In the genomic region with DNA sequence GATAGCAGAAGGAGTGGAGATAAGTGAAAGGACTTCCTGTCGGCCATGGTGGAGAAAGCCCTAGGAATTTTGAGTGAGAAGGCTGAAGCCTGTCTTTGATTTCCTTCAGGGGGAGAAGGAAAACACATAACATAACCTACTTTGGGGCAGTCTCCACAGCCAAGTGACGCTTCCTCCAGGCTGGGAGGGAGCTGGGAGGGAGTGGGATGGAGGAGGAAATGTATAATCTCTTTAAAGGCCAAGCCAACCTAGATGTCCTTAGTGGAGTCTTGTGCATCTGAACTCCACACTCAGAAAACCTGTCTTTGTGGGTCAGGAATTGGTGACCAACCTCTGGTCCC, we compare ENCODE assay signal across 9 mouse cellular contexts. TPM values are rescaled to one million over a fixed set of nuclear protein-coding genes. Genes with fewer than 3 reads are reported as not detected.
DNase-seq lines count a peak whose midpoint lies in the region; ATAC-seq and TF ChIP-seq lines count a peak whose summit lies in the region.
"Had no signal": no experiment of that assay in that cellular context is flagged by ENCODE, and none has a peak within 500 bp of the region (broad histone marks: within the 10 kb centered on the region; RNA-seq: fewer than 3 reads in every experiment).

No protein-coding gene starts in this region.

- no peak for TF ChIP-seq CTCF in liver, adult 2 months (IDR thresholded peaks at IDR 0.05; ENCODE audit: low read depth, low read length)

- H3K9ac ChIP-seq in liver, adult 2 months (ENCODE audit: low read depth, low read length), result peak overlapping the region; percentile 48
- H3K9ac ChIP-seq in forebrain, embryonic 15.5 days (replicated peaks), result no peak overlapping the region
- H3K9ac ChIP-seq in limb, embryonic 11.5 days (ENCODE audit: low read length), result no peak overlapping the region
- no peak overlapping the region for H3K9ac ChIP-seq in neural tube, embryonic 15.5 days (replicated peaks)

- TF ChIP-seq POLR2A in liver, adult 2 months (IDR thresholded peaks at IDR 0.05; ENCODE audit: extremely low read depth, insufficient read depth, low read length), result no peak

- H3K4me3 ChIP-seq in liver, adult 2 months (ENCODE audit: insufficient read depth, low read depth, low read length), result no peak overlapping the region
- no peak overlapping the region for H3K4me3 ChIP-seq in forebrain, embryonic 15.5 days
- H3K4me3 ChIP-seq in limb, embryonic 11.5 days (ENCODE audit: low read depth, low read length), result no peak overlapping the region
- H3K4me3 ChIP-seq in neural tube, embryonic 15.5 days (replicated peaks), result no peak overlapping the region

- 25% methylated on average over 2 of the region's 2 CpGs for WGBS in liver, adult 2 months
- 39% methylated on average over 2 of the region's 2 CpGs for WGBS in forebrain, embryonic 15.5 days
- WGBS in limb, embryonic 11.5 days, result 4% methylated on average over 2 of the region's 2 CpGs
- WGBS in neural tube, embryonic 15.5 days, result 30% methylated on average over 2 of the region's 2 CpGs

- H3K79me2 ChIP-seq in liver, adult 2 months (ENCODE audit: control insufficient read depth, insufficient read depth, low read length), result peaks cover 22% of the 10 kb centered on the region; the same call in 1 of the 2 replicates

- H3K9me3 ChIP-seq in forebrain, embryonic 15.5 days, result no peaks in the 10 kb centered on the region
- no peaks in the 10 kb centered on the region for H3K9me3 ChIP-seq in limb, embryonic 11.5 days (ENCODE audit: control insufficient read depth, low read length)
- no peaks in the 10 kb centered on the region for H3K9me3 ChIP-seq in neural tube, embryonic 15.5 days (replicated peaks)

- no peak overlapping the region for H3K4me2 ChIP-seq in forebrain, embryonic 15.5 days (replicated peaks)
- peak overlapping the region; percentile 29; the same call in 1 of the 2 replicates for H3K4me2 ChIP-seq in limb, embryonic 11.5 days (ENCODE audit: low read depth, severe bottlenecking)
- H3K4me2 ChIP-seq in neural tube, embryonic 15.5 days, result 0 out of 2 replicates have a peak overlapping the region, but pooled peaks have one; percentile 7

- ATAC-seq in forebrain, embryonic 15.5 days (replicated peaks), result no peak
- no peak for ATAC-seq in limb, embryonic 11.5 days (ENCODE audit: insufficient number of reproducible peaks, low FRiP score, low TSS enrichment, low read depth)
- ATAC-seq in neural tube, embryonic 15.5 days (ENCODE audit: low FRiP score), result no peak

- DNase-seq in liver, adult 2 months (ENCODE audit: extremely low read depth, low read depth, low spot score), result no peak
- DNase-seq in liver, result no peak
- DNase-seq in limb, embryonic 11.5 days (ENCODE audit: low spot score), result no peak
- no peak for DNase-seq in gastrocnemius, postnatal 25 days
- DNase-seq in testis, postnatal 10 days (ENCODE audit: low spot score), result no peak
- no peak for DNase-seq in urinary bladder, adult 2 months (ENCODE audit: low spot score)
- DNase-seq: thymus, postnatal 14 days had no signal

- no peaks in the 10 kb centered on the region for H3K27me3 ChIP-seq in liver, adult 2 months (ENCODE audit: control insufficient read depth, insufficient read depth, low read length)
- no peaks in the 10 kb centered on the region for H3K27me3 ChIP-seq in forebrain, embryonic 15.5 days
- H3K27me3 ChIP-seq in limb, embryonic 11.5 days (ENCODE audit: control insufficient read depth, insufficient read depth, low read length), result no peaks in the 10 kb centered on the region
- no peaks in the 10 kb centered on the region for H3K27me3 ChIP-seq in neural tube, embryonic 15.5 days (replicated peaks)

- H3K27ac ChIP-seq in liver, adult 2 months (replicated peaks; ENCODE audit: insufficient read depth, low read depth, low read length), result peak overlapping the region; percentile 98
- 0 out of 2 replicates have a peak overlapping the region, but pooled peaks have one; percentile 21 for H3K27ac ChIP-seq in forebrain, embryonic 15.5 days (replicated peaks)
- peak overlapping the region; percentile 89 for H3K27ac ChIP-seq in limb, embryonic 11.5 days (replicated peaks; ENCODE audit: low read depth, low read length)
- peak overlapping the region; percentile 65 for H3K27ac ChIP-seq in neural tube, embryonic 15.5 days (replicated peaks)

- H3K4me1 ChIP-seq in liver, adult 2 months (ENCODE audit: control insufficient read depth, insufficient read depth, low read length), result peaks cover 46% of the 10 kb centered on the region
- peaks cover 62% of the 10 kb centered on the region for H3K4me1 ChIP-seq in forebrain, embryonic 15.5 days
- H3K4me1 ChIP-seq in limb, embryonic 11.5 days (ENCODE audit: control insufficient read depth, insufficient read depth, low read length), result peaks cover 59% of the 10 kb centered on the region
- peaks cover 67% of the 10 kb centered on the region for H3K4me1 ChIP-seq in neural tube, embryonic 15.5 days

- peaks cover 14% of the 10 kb centered on the region for H3K36me3 ChIP-seq in liver, adult 2 months (ENCODE audit: control insufficient read depth, insufficient read depth, low read length)
- H3K36me3 ChIP-seq in forebrain, embryonic 15.5 days, result peaks cover 30% of the 10 kb centered on the region
- H3K36me3 ChIP-seq in limb, embryonic 11.5 days (ENCODE audit: control insufficient read depth, insufficient read depth, low read length), result peaks cover 10% of the 10 kb centered on the region
- peaks cover 29% of the 10 kb centered on the region for H3K36me3 ChIP-seq in neural tube, embryonic 15.5 days

RNA-seq across cellular contexts. Expression of gene Lrp1, which starts 5.9 kb away (rescaled TPM):
- 193 and 278 TPM in 2 replicates for total RNA-seq in liver, adult 2 months (2014; rRNA removed)
- 354 and 373 TPM in 2 replicates for polyA plus RNA-seq in liver, adult 2 months (2012; rRNA removed)
- 93.1 and 95.7 TPM in 2 replicates for polyA plus RNA-seq in forebrain, embryonic 15.5 days (2015; fragmentation: Nextera tagmentation; extraction: Ambion mirVana)
- polyA plus RNA-seq in limb, embryonic 11.5 days (2014; fragmentation: Nextera tagmentation; extraction: Ambion mirVana), result 57.6 and 63.2 TPM in 2 replicates
- 102 and 108 TPM in 2 replicates for polyA plus RNA-seq in neural tube, embryonic 15.5 days (2015; fragmentation: Nextera tagmentation; extraction: Ambion mirVana)
- total RNA-seq in gastrocnemius, postnatal 25 days (2021), result 10 to 100 TPM; 58.1 to 64.3 TPM
- polyA plus RNA-seq in urinary bladder, adult 2 months (2012; rRNA removed), result 242 and 366 TPM in 2 replicates

RNA-seq across cellular contexts. Expression of gene Stat6, which starts 27.8 kb away (rescaled TPM):
- 27.7 and 29.1 TPM in 2 replicates for total RNA-seq in liver, adult 2 months (2014; rRNA removed)
- polyA plus RNA-seq in liver, adult 2 months (2012; rRNA removed), result 29.4 and 44.7 TPM in 2 replicates
- polyA plus RNA-seq in forebrain, embryonic 15.5 days (2015; fragmentation: Nextera tagmentation; extraction: Ambion mirVana), result 3.4 and 3.7 TPM in 2 replicates
- 5.7 and 7.2 TPM in 2 replicates for polyA plus RNA-seq in limb, embryonic 11.5 days (2014; fragmentation: Nextera tagmentation; extraction: Ambion mirVana)
- polyA plus RNA-seq in neural tube, embryonic 15.5 days (2015; fragmentation: Nextera tagmentation; extraction: Ambion mirVana), result 5.0 and 11.5 TPM in 2 replicates
- total RNA-seq in gastrocnemius, postnatal 25 days (2021), result 10 to 100 TPM; 16.5 to 21.8 TPM
- polyA plus RNA-seq in urinary bladder, adult 2 months (2012; rRNA removed), result 78.1 and 88.7 TPM in 2 replicates

RNA-seq across cellular contexts. Expression of gene Nemp1, which starts 51.7 kb away (rescaled TPM):
- total RNA-seq in liver, adult 2 months (2014; rRNA removed), result 5.5 and 6.3 TPM in 2 replicates
- polyA plus RNA-seq in liver, adult 2 months (2012; rRNA removed), result 2.0 and 2.7 TPM in 2 replicates
- 4.8 and 5.8 TPM in 2 replicates for polyA plus RNA-seq in forebrain, embryonic 15.5 days (2015; fragmentation: Nextera tagmentation; extraction: Ambion mirVana)
- 12.5 and 15.0 TPM in 2 replicates for polyA plus RNA-seq in limb, embryonic 11.5 days (2014; fragmentation: Nextera tagmentation; extraction: Ambion mirVana)
- polyA plus RNA-seq in neural tube, embryonic 15.5 days (2015; fragmentation: Nextera tagmentation; extraction: Ambion mirVana), result 3.4 and 4.7 TPM in 2 replicates
- 1 to 10 TPM; 1.7 to 2.5 TPM for total RNA-seq in gastrocnemius, postnatal 25 days (2021)
- 8.3 and 9.1 TPM in 2 replicates for polyA plus RNA-seq in urinary bladder, adult 2 months (2012; rRNA removed)

RNA-seq across cellular contexts. Expression of gene Nab2, which starts 53.4 kb away (rescaled TPM):
- 8.9 and 13.4 TPM in 2 replicates for total RNA-seq in liver, adult 2 months (2014; rRNA removed)
- polyA plus RNA-seq in liver, adult 2 months (2012; rRNA removed), result 16.0 and 16.6 TPM in 2 replicates
- 2.9 and 3.9 TPM in 2 replicates for polyA plus RNA-seq in forebrain, embryonic 15.5 days (2015; fragmentation: Nextera tagmentation; extraction: Ambion mirVana)
- polyA plus RNA-seq in limb, embryonic 11.5 days (2014; fragmentation: Nextera tagmentation; extraction: Ambion mirVana), result 12.7 and 13.1 TPM in 2 replicates
- polyA plus RNA-seq in neural tube, embryonic 15.5 days (2015; fragmentation: Nextera tagmentation; extraction: Ambion mirVana), result 2.5 and 4.8 TPM in 2 replicates
- 1 to 10 TPM; 2.5 to 4.7 TPM for total RNA-seq in gastrocnemius, postnatal 25 days (2021)
- 27.5 and 29.1 TPM in 2 replicates for polyA plus RNA-seq in urinary bladder, adult 2 months (2012; rRNA removed)

Comparison
In these comparisons a context has a peak if more than half of its experiments do, and no peak if none do; other contexts are left out.
1. H3K27ac ChIP-seq: peak in every context shown above with its lines; median percentile 98 in liver, adult 2 months; 89 in limb, embryonic 11.5 days; 65 in neural tube, embryonic 15.5 days; 21 in forebrain, embryonic 15.5 days.